ENCODE assay signal across 10 mouse cellular contexts in genomic region chr16:12115040-12115856, GRCm38 (mm10).
DNase-seq lines count a peak whose midpoint lies in the region; ATAC-seq lines count a peak whose summit lies in the region.
"Had no signal": no experiment of that assay in that cellular context is flagged by ENCODE, and none has a peak within 500 bp of the region (broad histone marks: within the 10 kb centered on the region; RNA-seq: fewer than 3 reads in every experiment).

No protein-coding gene starts in this region.

- ATAC-seq in frontal cortex, adult (ENCODE audit: low TSS enrichment) = peak; percentile 56
- ATAC-seq: CD4-positive, CD25-positive, alpha-beta regulatory T cell, adult 4 months; liver, embryonic 12.5 days had no signal

- intact Hi-C loops in left cerebral cortex, postnatal 10 days (cut with DNase I) = loop anchor here (5.0 kb wide), 1 partner anchor 87 kb away; no protein-coding TSS in a partner anchor

- DNase-seq in layer of hippocampus, adult 9-11 months = peak; percentile 51
- no peak for DNase-seq in layer of hippocampus, adult 11-12 months (ENCODE audit: low spot score)
- DNase-seq in left cerebral cortex, postnatal 10 days (ENCODE audit: extremely low spot score in 1 of 2, low spot score in 2 of 2) = peak; percentile 40 to 70
- DNase-seq in right cerebral cortex, postnatal 10 days (ENCODE audit: low spot score in 2 of 2) = peak; percentile 69 to 89
- no peak for DNase-seq in spleen, adult 18-20 months
- DNase-seq in cerebellum, postnatal 36 days = no peak
- no peak for DNase-seq in ovary, postnatal 10 days (ENCODE audit: low spot score)

Comparison
In these comparisons a context has a peak if more than half of its experiments do, and no peak if none do; other contexts are left out.
1. DNase-seq: peak in layer of hippocampus, adult 9-11 months (single experiment), left cerebral cortex, postnatal 10 days (2 of 2) and right cerebral cortex, postnatal 10 days (2 of 2); none in layer of hippocampus, adult 11-12 months (single experiment), spleen, adult 18-20 months (0 of 2), cerebellum, postnatal 36 days (0 of 2) and ovary, postnatal 10 days (single experiment).